Mouse (Mus musculus) bone marrow macrophage, adult 2 months (primary cell): ENCODE results near the gene Cfap61.

Experiments
- CTCF ChIP-seq: IDR thresholded peaks from 2 replicates; pipeline ENCODE4 v1.5.1; 2012; ENCODE audit warnings: low read depth, mild to moderate bottlenecking, low read length, moderate library complexity
- POLR2A ChIP-seq: IDR thresholded peaks from 2 replicates; pipeline ENCODE4 v1.6.1; 2012; ENCODE audit warnings: mild to moderate bottlenecking, low read depth, low read length, borderline replicate concordance

DNA sequence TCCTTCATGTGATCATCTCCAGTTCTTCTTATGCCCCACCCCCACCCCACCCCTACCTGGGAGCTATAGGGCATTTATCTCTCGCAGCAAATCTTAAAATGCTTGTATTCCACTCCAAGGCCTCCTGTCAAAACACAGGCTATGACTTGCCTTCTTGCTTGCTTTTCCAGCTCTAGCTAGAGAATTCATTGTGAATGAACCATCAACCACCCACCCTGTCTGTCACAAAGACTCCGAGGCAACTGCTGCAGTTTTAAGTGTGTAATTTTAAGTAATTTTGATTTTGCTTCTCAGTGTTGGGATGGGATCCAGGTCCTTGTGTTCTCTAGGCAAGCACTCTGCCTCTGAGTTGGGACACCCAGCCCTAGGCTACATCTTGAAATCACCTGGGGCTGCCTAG is 44.0 kb upstream of the Cfap61 start:
- TF ChIP-seq CTCF = no peak
- no peak for TF ChIP-seq POLR2A
